Mouse (Mus musculus): ENCODE results near the gene Creb1.
"Not testable (repeated sequence)": the region's sequence is repeated elsewhere in the genome, so short reads cannot be mapped to it uniquely, and the experiment has no call there.

Creb1 gene

GRCm38 (mm10) chr1:64543750-64544149 is 11.3 kb downstream of the Creb1 start:
- in situ Hi-C loops (cut with MseI, MboI): no loop called here

DNA sequence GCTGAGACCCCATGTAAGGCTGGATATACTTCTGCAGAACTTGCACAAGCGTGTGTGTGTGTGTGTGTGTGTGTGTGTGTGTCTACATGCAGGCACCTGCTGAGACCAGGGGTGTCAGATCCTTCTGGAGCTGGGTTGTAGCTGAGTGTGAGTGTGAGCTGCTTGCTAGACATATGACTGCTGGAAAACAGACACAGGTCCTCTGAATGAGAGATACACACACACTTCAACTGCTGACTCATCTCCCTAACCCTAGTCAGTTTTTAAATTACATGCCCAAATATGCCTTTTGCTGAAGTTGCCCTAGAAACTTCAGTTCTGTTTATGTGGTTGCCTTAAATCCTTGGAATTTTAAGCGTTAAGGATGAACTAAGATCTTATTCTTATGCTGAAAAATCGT is 13.6 kb downstream of the Creb1 start:
- in situ Hi-C loops (cut with MseI, MboI): no loop called here

DNA sequence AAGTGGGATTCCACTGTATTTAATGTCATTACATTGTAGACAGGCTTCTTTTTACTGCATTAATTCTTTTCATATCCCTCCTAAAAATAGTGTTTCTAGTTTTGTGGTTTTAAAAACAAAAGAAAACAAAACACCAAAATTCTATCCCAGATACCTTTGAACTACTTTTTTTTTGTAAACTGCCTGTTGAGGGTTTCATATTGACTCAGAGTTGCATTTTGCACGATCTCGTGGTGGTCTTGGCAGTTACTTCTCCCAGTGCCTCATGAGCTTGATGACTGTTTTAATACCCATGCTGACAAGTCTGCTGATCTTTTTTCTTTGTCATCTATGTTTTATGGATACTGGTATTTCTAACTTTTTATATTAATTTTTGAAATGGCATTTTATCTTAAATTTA is 16.9 kb downstream of the Creb1 start:
- in situ Hi-C loops (cut with MseI, MboI): no loop called here

- in situ Hi-C loops (cut with MseI, MboI): no loop called here
These were observed 19.5 kb downstream of the Creb1 start for GRCm38 (mm10) chr1:64551908-64552307.

- in situ Hi-C loops (cut with MseI, MboI): no loop called here
These were observed 27.7 kb downstream of the Creb1 start for GRCm38 (mm10) chr1:64560105-64560504.

- in situ Hi-C loops (cut with MseI, MboI): no loop called here
These were observed 35.8 kb downstream of the Creb1 start for GRCm38 (mm10) chr1:64568206-64568605.

- in situ Hi-C loops (cut with MseI, MboI): no loop called here
These were observed 43.6 kb downstream of the Creb1 start for GRCm38 (mm10) chr1:64576022-64576421.

DNA sequence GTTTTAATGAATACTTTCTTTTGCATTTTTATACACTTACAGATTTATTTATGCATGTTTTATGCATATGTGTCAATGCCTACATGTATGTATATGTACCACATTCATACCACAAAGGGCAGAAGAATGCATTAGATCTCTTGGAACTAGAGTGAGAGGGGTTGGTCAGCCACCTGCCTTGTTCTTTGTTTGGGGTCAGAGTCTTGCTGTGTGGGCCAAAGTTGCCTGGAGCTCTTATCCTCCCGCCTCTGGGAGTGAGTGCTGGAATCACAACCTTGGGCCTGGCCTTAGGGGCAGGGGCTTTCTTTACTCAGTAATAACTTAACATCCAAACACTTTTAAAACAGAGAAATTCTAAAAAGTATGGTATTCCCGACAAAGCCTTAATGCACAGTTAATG is 44.3 kb downstream of the Creb1 start:
- in situ Hi-C loops (cut with MseI, MboI): no loop called here

DNA sequence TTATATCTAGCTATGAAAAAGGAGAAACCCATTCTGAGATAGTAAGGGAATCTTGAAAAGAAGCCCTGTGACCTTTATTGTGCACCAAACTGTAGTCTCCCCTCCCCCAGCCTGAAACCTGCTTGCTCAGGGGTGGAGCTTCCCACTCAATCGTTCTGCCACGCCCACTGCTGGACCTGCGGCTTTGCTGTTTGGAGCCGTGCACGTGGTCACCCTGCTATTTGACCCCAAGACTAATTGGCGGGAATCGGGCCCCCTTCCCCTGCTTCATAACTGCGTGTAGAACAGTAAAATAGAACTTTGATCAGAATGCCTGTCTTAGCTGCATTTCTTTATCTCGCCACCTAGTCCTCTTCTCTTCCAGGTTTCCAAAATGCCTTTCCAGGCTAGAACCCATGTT is 45.5 kb downstream of the Creb1 start:
- in situ Hi-C loops (cut with MseI, MboI): not testable (repeated sequence)

DNA sequence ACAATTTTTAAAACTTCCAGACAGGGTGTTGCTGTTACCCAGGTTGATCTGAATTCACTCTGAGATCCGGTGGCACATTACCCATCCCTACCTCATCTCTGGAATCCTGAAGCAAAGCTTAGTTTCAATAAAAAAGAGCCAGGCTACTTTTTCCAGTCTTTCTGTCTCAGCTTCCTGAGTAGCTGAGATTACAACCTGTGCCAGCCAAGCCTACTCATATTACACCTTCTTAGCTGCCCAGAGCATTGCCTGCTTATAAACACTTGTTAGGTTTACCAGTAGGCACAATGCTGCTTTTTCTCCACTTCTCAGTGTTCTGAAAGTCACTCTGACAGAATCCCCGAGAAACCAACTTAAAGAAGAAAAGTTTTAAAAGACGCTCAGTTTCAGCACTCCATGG is 46.4 kb downstream of the Creb1 start:
- in situ Hi-C loops (cut with MseI, MboI): no loop called here

- in situ Hi-C loops (cut with MseI, MboI): no loop called here
These were observed 66.5 kb downstream of the Creb1 start for GRCm38 (mm10) chr1:64598926-64599325.

GRCm38 (mm10) chr1:64600413-64601077 is 68.1 kb downstream of the Creb1 start:
- in situ Hi-C loops (cut with MseI, MboI): no loop called here

- in situ Hi-C loops (cut with MseI, MboI): no loop called here
These were observed 68.9 kb downstream of the Creb1 start for GRCm38 (mm10) chr1:64601242-64601842.

DNA sequence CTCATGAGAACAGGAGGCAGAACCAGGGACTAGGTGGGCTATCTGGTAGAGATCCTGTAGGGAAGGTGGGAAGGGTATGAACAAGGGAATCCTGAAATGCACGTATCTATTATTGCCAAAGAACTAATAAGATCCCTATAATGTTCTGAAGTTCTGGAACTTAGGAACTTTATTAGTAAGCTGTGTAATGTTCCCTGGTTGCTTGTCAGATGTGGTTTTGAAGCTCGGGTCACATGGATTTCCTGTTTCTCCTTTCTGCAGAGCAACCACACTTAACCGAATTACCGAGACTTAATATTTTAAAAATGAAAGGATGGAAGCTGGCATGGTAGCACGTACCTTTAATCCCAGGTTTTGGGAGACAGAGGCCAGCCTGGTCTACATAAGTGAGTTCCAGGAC is 70.9 kb downstream of the Creb1 start:
- in situ Hi-C loops (cut with MseI, MboI): no loop called here

DNA sequence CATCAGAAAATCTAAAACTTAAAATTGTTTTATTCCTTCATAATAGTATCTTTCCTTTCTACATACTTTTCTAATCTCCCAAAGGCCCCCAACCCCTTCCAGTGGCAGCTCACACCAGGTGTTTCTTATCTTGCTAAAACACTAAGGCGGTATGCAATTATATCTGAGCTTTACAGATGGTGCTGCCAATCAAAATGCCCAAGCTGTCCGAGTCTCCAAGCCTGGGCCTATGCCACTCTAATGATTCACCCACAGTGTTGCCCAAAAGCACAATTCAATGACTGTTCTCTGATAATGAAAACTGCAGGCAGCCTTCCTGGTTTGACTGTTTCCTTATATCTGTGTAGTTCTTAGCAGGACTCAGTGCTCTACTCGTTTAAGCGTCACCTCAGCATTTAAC is 76.7 kb downstream of the Creb1 start:
- in situ Hi-C loops (cut with MseI, MboI): no loop called here

GRCm38 (mm10) chr1:64609976-64610375 is 77.5 kb downstream of the Creb1 start:
- in situ Hi-C loops (cut with MseI, MboI): loop anchor here in 1 of 2 experiments (10.0 kb wide), 1 partner anchor 95 kb away; no protein-coding TSS in a partner anchor

DNA sequence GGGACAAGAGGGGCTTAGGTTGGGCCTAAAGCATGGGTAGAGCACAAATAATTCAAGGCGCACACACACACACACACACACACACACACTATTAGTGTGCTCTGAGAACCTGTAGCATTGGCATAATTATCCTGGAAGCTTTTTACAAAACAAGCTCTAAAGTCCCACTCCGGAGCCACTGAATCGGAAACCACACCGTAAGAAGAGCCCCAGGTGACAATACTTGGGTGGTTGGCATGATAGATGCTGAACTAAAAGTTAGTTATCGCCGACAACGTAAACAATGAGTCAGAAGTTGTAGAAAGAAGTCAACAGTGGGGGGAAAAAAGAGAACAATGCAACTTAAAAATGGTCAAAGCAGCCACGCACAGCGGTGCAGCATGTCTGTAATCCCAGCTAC is 81.9 kb downstream of the Creb1 start:
- in situ Hi-C loops (cut with MseI, MboI): loop anchor here in 1 of 2 experiments (10.0 kb wide), 1 partner anchor 90 kb away; no protein-coding TSS in a partner anchor

DNA sequence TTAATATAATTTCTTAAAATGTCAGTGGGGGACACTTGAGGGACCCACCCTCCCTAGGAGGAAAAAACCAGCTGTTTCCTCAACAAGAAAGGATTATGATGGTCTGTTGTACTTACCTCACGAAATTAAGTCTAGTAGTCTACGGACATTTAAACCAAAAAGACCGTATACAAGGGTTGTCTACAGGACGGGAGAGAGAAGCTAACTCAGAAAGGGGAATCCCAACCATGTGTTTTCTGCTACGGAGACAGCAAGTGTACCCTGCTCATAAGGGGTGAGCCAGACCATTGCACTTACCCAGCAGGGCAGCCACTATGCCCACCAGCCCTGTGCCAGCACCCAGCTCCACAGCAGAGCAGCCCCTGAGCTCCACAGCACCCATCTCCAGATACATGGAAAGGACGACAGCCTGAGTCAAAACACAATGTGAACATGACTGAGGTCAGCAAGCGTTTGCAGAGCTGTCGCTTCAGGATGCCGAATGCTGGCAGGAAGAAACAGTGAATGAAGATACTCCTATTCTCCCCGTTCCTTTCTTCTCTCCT is 82.4 kb downstream of the Creb1 start:
- in situ Hi-C loops (cut with MseI, MboI): loop anchor here in 1 of 2 experiments (10.0 kb wide), 1 partner anchor 90 kb away; no protein-coding TSS in a partner anchor

GRCm38 (mm10) chr1:64615531-64615991 is 83.1 kb downstream of the Creb1 start:
- in situ Hi-C loops (cut with MseI, MboI): loop anchor here in 1 of 2 experiments (10.0 kb wide), 1 partner anchor 89 kb away; no protein-coding TSS in a partner anchor

DNA sequence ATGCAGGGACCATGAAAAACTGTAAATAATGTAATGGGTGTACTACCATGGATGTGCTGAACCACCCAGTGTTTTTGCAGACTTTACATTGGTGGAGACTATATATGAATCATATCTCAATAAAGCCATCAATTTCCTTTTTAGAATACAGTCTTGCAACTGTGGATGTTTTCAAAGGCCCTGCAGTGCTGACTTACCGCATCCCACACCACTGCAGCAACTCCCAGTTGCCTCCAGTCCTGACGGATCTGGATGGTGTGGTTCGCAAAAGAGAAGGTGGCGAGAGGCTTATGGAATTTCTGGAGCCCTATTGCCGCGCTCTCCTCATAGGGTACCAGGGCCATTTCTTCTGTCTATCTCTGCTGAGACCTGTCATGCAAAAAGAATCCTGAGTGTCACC is 83.6 kb downstream of the Creb1 start:
- in situ Hi-C loops (cut with MseI, MboI): loop anchor here in 1 of 2 experiments (10.0 kb wide), 1 partner anchor 89 kb away; no protein-coding TSS in a partner anchor

DNA sequence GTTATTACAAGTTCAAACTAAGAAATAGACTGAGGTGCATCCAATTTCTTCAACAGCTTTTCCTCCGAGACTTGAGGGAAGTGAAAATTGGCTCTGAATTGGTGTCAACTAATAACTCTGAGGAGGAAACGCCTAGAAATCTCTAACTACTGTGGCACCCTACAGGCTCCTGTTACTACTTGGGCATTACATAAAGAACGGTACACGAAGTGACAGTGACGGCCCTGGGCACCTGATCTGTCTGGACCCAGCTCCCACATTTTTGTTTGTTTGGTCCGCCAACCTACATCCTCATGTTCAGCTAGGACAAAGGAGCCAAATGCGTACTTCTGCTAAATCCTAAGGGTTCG is 84.1 kb downstream of the Creb1 start:
- in situ Hi-C loops (cut with MseI, MboI): loop anchor here in 1 of 2 experiments (10.0 kb wide), 1 partner anchor 88 kb away; no protein-coding TSS in a partner anchor

- in situ Hi-C loops (cut with MseI, MboI): loop anchor here in 1 of 2 experiments (10.0 kb wide), 1 partner anchor 88 kb away; no protein-coding TSS in a partner anchor
These were observed 84.7 kb downstream of the Creb1 start, which contains the start of gene Mettl21a for GRCm38 (mm10) chr1:64616881-64617714. TSS of gene Mettl21a (minus strand) at chr1:64617242.
